Mouse (Mus musculus) CH12.LX (cell line): ENCODE data around the gene Ncaph2.

ENCODE experiments used
- CTCF ChIP-seq, 2 experiments: IDR thresholded peaks in 1 of 2; conservative IDR thresholded peaks in 1 of 2; 2 replicates each; pipeline ENCODE4 v1.5.1; 2011 to 2012; ENCODE audit warnings: low read depth in 2 of 2, low read length in 2 of 2, improper control_type of control experiment in 1 of 2, inconsistent platforms in 1 of 2, mild to moderate bottlenecking in 1 of 2, moderate library complexity in 1 of 2
- E2F4 ChIP-seq: IDR thresholded peaks from 2 replicates; pipeline ENCODE4 v1.6.1; 2011; ENCODE audit warnings: low read depth, low read length, improper control_type of control experiment; ENCODE audit not compliant: insufficient replicate concordance
- ELF1 ChIP-seq: IDR thresholded peaks from 2 replicates; pipeline ENCODE4 v1.6.1; 2014; ENCODE audit warnings: low read depth, mild to moderate bottlenecking, inconsistent platforms, low read length, improper control_type of control experiment
- HCFC1 ChIP-seq: IDR thresholded peaks from 2 replicates; pipeline ENCODE4 v1.6.1; 2012; ENCODE audit warnings: low read depth, mild to moderate bottlenecking, inconsistent platforms, low read length, improper control_type of control experiment
- ZC3H11A ChIP-seq: IDR thresholded peaks from 2 replicates; pipeline ENCODE4 v1.6.1; 2012; ENCODE audit warnings: low read depth, mild to moderate bottlenecking, inconsistent platforms, low read length, improper control_type of control experiment

DNA sequence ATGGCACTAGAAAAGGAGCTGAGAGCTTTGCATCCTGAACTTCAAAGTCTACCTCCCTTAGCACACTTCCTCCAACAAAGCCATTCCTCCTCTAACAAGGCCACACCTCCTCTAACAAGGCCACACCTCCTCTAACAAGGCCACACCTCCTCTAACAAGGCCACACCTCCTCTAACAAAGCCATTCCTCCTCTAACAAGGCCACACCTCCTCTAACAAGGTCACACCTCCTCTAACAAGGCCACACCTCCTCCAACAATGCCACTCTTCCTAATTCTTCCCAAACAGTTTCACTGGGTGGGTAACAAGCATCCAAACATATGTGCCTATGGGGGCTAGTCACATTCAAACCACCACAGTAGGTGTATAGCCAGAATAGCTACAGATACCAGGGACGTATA lies 47.0 kb downstream of the Ncaph2 start:
- TF ChIP-seq CTCF (conservative IDR thresholded peaks at IDR 0.05 in 1 of 2, IDR thresholded peaks at IDR 0.05 in 1 of 2; ENCODE audit: low read depth in 2 of 2, low read length in 2 of 2) (no peak), ZC3H11A (no peak), ELF1 (no peak), E2F4 (no peak), HCFC1 (no peak)
